Mouse (Mus musculus) erythroblast, embryonic 14.5 days (primary cell): ENCODE results near the gene Utp3. TPM values are rescaled to one million over a fixed set of nuclear protein-coding genes. Genes with fewer than 3 reads are reported as not detected.

Experiments
- H3K27me3 ChIP-seq: 2 replicates; pipeline ENCODE4 v1.6.1; 2012; ENCODE audit warnings: inconsistent platforms; ENCODE audit not compliant: control insufficient read depth
- H3K36me3 ChIP-seq: 2 replicates; pipeline ENCODE4 v1.6.1; 2012; ENCODE audit warnings: mild to moderate bottlenecking, inconsistent platforms; ENCODE audit not compliant: control insufficient read depth
- H3K4me1 ChIP-seq: 2 replicates; pipeline ENCODE4 v1.6.1; 2012; ENCODE audit warnings: inconsistent platforms; ENCODE audit not compliant: control insufficient read depth
- H3K4me3 ChIP-seq: replicated peaks from 2 replicates; pipeline ENCODE3; 2012; ENCODE audit warnings: moderate library complexity, mild to moderate bottlenecking, inconsistent platforms
- H3K9me3 ChIP-seq: 2 replicates; pipeline ENCODE4 v1.6.1; 2012; ENCODE audit warnings: low read length, inconsistent platforms, mixed read lengths; ENCODE audit not compliant: control insufficient read depth
- GATA1 ChIP-seq: IDR thresholded peaks from 2 replicates; pipeline ENCODE4 v1.6.1; 2012; ENCODE audit warnings: low read length, inconsistent platforms, mixed read lengths
- TAL1 ChIP-seq: IDR thresholded peaks from 3 replicates; pipeline ENCODE4 v1.6.1; 2012; ENCODE audit warnings: low read length, inconsistent platforms, mixed read lengths
- polyA plus RNA-seq: library from polyadenylated mRNA; stranded (reverse); fragments of >175 nt; gene quantifications from 2 replicates; pipeline ENCODE4 v1.2.3, GENCODE M21; 2012

Utp3 gene
- polyA plus RNA-seq, 1 experiment = 6.2 TPM

DNA sequence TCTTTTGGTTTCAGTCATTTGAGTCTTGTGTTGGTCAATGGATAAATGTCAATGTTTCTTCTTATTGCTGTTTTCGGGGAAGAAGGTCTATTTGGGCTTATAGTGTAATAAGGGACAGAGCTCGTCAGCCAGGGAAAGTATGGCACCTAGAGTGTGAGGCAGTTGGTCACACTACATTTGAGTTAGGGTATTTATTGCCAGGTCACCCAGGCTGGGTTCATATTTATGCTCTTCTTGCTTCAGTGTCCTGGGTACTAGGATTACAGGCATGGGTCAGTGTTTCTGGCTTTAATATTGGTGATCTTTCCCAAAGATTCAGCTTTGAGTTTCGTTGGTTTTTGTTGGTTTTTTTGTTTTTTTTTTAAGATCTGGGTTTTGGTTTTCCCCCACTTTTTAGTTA lies 48.5 kb downstream of the Utp3 start:
- H3K4me1 ChIP-seq = no peaks in the 10 kb centered on the region
- H3K9me3 ChIP-seq = no peaks in the 10 kb centered on the region
- TF ChIP-seq TAL1 = no peak
- no peaks in the 10 kb centered on the region; the same call in 1 of the 2 replicates for H3K36me3 ChIP-seq
- no peaks in the 10 kb centered on the region for H3K27me3 ChIP-seq
- no peak overlapping the region for H3K4me3 ChIP-seq

DNA sequence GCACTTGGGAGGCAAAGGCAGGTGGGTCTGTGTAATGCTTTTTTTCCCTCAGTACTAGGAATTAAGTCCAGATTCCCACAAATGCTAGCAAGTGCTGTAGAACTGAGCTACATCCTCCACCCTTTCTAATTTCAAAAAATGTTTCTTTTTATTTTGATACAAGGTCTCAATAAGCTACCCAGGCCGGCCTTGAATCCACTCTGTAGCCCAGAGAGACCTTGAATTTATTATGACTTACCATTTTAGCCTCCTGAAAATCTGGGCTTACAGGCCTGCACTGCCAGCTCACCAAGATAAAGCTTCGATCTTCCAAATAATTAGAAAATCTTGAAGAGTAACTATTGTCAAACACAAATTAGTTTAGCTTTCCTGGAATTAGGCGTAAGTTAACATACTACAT lies 49.8 kb downstream of the Utp3 start:
- no peaks in the 10 kb centered on the region for H3K4me1 ChIP-seq
- TF ChIP-seq GATA1 (no peak), TAL1 (no peak)
- no peak overlapping the region for H3K4me3 ChIP-seq
- H3K36me3 ChIP-seq = no peaks in the 10 kb centered on the region; the same call in 1 of the 2 replicates
- no peaks in the 10 kb centered on the region for H3K9me3 ChIP-seq
- H3K27me3 ChIP-seq = no peaks in the 10 kb centered on the region

- no peak for TF ChIP-seq TAL1
- TF ChIP-seq GATA1 = no peak
- H3K4me1 ChIP-seq = no peaks in the 10 kb centered on the region
- H3K36me3 ChIP-seq = no peaks in the 10 kb centered on the region
- no peak overlapping the region for H3K4me3 ChIP-seq
- no peaks in the 10 kb centered on the region for H3K9me3 ChIP-seq
- no peaks in the 10 kb centered on the region for H3K27me3 ChIP-seq
These were observed 50.5 kb downstream of the Utp3 start for GRCm38 (mm10) chr5:88604641-88605358.

Other genes starting within 250 kb of the Utp3 start
- 0.03 TPM in 1 of 2 replicates, not detected in the other for gene Prol1, start 237.2 kb upstream of the Utp3 start, polyA plus RNA-seq
- gene Amtn, start 178.4 kb upstream of the Utp3 start, polyA plus RNA-seq = not detected in 2 replicates
- gene Ambn, start 98.5 kb upstream of the Utp3 start, polyA plus RNA-seq = not detected in 2 replicates
- not detected in 2 replicates for gene Enam, start 66.5 kb upstream of the Utp3 start, polyA plus RNA-seq
- not detected in 2 replicates for gene Jchain, start 26.6 kb upstream of the Utp3 start, polyA plus RNA-seq
- gene Rufy3, start 10.6 kb downstream of the Utp3 start, polyA plus RNA-seq = 0.05 and 0.07 TPM in 2 replicates
- gene Grsf1, start 121.7 kb downstream of the Utp3 start, polyA plus RNA-seq = 1.6 and 1.7 TPM in 2 replicates
- 1.3 and 1.6 TPM in 2 replicates for gene Mob1b, start 166.4 kb downstream of the Utp3 start, polyA plus RNA-seq
- gene Dck, start 210.5 kb downstream of the Utp3 start, polyA plus RNA-seq = 2.5 and 2.7 TPM in 2 replicates